Mouse (Mus musculus) lung, postnatal 14 days (tissue): ENCODE measurements around the gene Phex.

ENCODE experiments used
- DNase-seq: peaks from one replicate; pipeline ENCODE4 v3.0.0; 2021

Phex gene

GRCm38 (mm10) chrX:157415212-157415611 is at the start of gene Phex:
Gene Phex, minus strand, starts transcription at chrX:157415312.
- no peak for DNase-seq

DNA sequence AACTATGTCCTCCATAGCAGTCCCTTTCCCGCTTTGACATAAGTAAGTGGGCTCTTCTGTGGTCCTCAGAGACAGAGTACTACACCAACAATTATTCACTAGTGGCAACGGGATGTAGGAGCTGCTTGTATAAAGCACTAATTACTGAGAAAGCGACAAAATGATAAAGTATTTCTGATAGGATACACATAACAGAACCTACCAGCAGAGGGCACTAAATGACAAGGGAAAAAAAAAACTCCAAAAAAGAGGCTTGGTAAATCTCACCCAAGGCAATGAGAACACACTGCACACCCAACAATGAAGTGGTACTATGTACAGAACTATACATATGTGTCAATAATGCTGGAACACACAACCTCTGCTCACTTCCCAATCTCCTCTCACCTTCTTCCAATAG is 47.6 kb upstream of the Phex start:
- peak; percentile 7 for DNase-seq

DNA sequence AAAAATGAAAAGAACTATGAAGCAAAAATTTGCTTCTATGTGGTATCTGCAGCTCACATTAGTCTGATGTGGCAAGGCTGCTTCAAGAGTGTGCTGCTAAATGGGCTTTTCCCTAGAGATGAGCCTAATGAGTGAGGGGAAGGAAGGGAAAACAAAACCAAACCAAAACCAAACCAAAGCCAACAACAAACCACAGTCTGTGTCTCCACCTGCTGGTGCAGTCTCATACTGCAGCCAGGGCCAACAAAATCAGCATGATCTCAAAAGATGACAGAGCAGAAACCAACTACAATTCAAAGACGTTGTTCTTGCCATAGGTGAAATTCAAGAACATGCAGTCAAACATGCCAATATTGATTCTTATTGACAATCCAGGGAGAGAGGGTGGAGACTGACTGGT is 39.3 kb upstream of the Phex start:
- peak; percentile 35 for DNase-seq

DNA sequence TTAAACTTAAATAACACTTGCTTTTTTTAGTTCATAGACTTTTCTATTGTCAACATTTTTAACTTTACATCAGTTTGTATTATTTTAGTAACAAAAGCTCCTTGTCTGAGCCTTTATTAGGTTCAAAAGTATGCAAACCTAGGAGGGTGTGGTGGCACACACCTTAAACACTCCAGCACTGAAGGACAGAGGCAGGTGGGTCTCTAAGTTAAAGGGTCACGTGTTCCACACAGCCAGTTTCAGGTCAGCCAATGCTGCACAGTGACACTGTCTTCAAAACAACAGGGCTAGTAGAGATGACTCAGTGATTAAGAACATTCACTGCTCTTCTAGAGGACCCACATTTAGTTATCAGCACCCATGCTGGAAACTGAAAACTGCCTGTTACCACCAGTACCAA is 33.9 kb upstream of the Phex start:
- no peak for DNase-seq

GRCm38 (mm10) chrX:157447431-157447830 is 32.3 kb upstream of the Phex start:
- no peak for DNase-seq

GRCm38 (mm10) chrX:157434768-157435167 is 19.7 kb upstream of the Phex start:
- no peak for DNase-seq

GRCm38 (mm10) chrX:157419451-157419850 is 4.3 kb upstream of the Phex start:
- no peak for DNase-seq

DNA sequence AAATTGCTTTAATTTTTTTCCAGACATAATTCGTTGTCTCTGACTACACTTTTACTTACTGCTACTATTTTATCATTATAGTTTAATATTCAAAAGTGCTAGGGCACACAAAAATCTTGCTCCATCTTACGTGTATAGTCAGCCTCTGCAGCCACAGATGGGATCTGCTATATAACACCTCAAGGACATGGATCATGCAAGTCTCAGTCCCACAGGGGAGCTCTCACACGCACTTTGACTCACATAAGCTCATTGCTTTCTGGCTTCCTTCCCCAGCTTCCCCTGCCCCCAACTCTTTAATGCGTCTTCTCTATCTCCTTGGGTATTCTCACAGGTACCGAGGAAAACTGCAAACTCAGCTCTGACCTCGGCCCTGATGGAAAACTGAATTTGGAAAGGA is 10.2 kb downstream of the Phex start:
- no peak for DNase-seq

DNA sequence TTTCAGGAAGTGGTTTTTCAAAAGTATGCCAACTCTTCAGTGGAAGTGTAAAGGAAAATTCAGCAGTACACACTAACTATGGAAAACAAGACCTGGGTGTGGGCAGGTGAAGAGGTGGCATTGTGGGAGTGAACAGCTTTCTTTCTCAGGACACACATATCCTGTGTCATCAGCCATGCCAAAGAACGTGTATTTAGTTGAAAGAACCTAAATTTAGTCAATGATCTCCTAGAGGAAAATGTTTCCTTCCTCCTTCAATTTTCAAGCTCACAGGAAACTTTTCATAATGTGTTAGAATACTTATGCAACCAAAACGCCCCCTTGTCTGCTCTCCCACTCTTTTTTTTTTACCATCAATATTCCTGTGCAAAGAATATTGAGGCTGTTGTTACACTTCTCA is 23.9 kb downstream of the Phex start:
- no peak for DNase-seq

- DNase-seq, result no peak
Observed at GRCm38 (mm10) chrX:157390102-157390501, 25.0 kb downstream of the Phex start.

DNA sequence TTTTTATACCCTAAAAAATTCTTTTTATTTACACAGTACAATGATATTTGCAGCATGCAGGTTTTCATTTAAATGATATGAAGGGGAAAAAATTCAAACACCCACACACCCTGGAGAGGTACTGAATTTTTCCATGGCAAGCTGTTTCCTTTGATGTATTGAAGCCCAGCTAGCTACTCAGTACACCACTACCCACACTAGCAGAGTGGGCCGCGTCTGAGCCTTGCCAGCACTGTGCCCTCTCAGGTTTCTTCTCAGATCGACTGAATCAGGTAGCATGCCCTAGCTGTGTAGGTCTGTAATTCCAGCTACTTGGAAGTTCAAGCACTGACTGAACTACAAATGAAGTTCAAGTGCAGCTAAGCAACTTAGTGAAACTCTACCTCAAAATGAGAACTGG is 26.7 kb downstream of the Phex start:
- DNase-seq, result no peak

- no peak for DNase-seq
Observed at GRCm38 (mm10) chrX:157387025-157387424, 28.1 kb downstream of the Phex start.

GRCm38 (mm10) chrX:157378822-157379221 is 36.3 kb downstream of the Phex start:
- DNase-seq, result peak; percentile 13

DNA sequence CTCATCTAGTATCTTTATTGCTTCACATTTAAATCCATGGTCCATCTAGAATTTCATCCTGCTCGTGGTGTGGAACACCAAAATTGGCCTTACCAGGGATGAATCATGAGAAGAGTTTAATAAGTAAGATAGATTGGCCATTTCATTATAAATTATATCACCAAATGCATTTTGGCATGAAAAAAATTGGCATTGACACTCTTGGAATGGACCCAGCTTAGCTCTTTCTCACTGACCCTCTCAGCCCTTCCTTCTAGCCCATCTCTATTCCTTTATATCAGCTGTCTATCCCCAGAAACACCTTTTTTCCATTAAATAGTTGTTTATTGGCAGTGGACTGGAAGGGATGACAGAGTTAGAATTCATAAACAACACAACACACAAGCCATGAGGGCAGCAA is 37.7 kb downstream of the Phex start:
- no peak for DNase-seq

DNA sequence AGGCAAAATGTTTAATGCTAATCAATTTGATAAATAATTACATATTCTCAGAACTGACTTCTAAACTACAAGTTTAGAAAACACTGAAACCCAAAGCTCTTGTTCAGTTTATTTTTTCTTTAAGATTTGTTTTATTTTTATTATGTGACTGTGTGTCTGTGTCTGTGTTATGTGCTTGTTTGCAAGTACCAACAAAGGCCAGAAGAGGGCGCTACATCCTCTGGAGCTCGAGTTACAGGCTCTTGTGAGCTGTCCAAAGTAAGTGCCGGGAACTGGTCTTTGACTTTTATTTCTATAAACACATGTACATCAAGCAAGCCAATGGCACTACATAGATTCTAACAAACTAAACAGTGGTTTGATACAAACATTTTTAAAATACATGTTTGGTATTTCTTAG is 41.2 kb downstream of the Phex start:
- DNase-seq, result no peak

- no peak for DNase-seq
Observed at GRCm38 (mm10) chrX:157369166-157369565, 45.9 kb downstream of the Phex start.

GRCm38 (mm10) chrX:157355521-157355920 is 59.6 kb downstream of the Phex start:
- no peak for DNase-seq

DNA sequence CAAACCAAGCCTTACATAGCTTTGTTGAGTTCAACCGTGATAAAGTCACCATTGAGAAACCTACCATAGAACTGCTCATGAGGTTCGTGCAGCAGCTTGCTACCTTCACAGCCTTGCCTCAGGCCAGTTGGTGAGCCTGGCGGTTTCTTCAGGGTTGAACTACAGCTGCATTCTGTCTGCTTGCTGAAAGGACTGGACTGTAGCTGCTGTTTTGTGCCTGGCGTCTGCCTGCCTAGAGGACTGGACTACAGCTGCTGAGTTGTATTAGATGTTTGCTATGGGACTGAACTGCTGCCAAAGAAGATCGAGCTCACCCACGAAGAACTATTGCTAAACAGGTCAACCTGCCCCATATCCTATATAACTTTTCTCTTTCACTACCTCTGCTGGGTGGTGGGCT is 68.9 kb downstream of the Phex start:
- peak; percentile 0 for DNase-seq

- no peak for DNase-seq
Observed at GRCm38 (mm10) chrX:157334726-157335125, 80.4 kb downstream of the Phex start.

DNA sequence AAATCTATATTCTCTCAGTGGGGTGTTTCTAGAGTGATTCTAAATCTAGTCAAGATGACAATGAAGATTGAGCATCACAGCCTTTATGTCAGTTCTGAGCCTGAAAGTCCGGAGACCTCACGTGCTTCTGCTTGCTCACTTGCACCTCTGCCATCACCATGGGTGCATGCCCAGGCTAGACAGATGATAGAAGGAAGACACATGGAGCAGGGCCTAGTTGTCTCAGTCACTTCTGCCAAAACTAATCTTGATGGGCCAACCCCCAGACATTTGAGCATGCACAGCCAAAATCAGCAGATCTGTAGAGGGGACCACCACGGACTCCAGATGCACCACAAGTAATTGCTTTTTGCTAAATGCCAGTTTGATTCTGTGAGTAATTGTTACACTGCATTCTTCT is 85.3 kb downstream of the Phex start:
- no peak for DNase-seq

DNA sequence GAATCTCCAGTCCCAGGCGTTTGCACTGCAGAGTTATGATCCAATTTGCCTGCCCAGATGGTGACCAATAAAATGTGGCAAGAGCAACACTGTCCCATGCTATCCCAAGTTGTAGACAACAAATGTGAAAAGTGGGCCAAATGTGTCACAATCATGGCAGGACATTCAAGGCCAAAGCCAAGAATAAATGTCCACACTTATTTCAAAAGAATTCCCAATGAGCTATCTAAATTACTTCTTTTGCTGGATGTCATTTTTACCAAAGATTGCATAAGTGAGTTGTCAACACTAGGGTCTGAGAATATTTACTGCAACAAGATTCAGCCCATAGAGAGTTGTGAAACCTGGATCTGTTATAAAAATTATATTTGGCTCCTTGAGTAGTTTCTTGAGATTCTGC is 86.7 kb downstream of the Phex start:
- peak; percentile 15 for DNase-seq

GRCm38 (mm10) chrX:157327756-157328155 is 87.4 kb downstream of the Phex start:
- no peak for DNase-seq

- no peak for DNase-seq
Observed at GRCm38 (mm10) chrX:157324396-157324795, 90.7 kb downstream of the Phex start.

DNA sequence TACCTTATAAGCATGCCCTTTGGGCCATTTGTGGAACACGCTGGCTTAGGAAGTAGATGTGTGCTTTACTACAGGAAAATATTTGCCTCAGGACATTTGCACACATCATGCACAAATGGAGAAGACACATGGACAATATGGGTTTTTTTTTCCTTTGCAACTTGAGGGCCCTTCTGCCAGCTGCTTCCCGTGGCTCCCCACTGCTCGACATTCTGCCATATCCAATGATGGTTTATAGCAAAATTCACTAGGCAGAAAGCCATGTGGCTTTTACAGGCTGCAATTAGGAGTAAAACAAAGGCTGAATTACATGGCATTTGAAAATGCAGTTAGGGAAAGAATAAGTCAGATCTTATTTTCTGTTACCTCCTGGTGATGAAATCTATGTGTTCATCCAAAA is 104.8 kb downstream of the Phex start:
- DNase-seq, result no peak

- no peak for DNase-seq
Observed at GRCm38 (mm10) chrX:157308171-157308570, 106.9 kb downstream of the Phex start.

DNA sequence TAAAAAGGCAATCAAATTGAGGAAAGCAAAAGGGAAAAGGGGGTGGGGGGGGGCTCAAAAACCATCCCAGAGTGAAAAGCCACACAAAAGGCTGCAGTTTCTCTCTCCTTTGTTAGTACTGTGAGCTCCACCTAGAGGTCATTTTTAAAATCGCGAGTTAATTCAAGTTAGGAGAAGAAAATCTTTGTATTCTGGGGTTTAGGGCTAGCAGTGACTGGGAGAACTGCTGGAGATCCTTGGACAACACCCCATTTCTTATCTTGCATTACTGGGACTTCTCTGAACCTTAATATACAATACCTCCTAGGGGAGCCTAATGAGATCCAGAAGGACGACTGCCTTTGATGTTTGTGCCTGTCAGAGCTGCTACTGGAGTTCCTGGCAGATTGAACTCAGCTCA is 107.7 kb downstream of the Phex start:
- DNase-seq, result no peak
